Mouse (Mus musculus) myocyte (in vitro differentiated cells): ENCODE results near the gene Shbg. TPM values are rescaled to one million over a fixed set of nuclear protein-coding genes. Genes with fewer than 3 reads are reported as not detected.

Experiments
- H3K27me3 ChIP-seq: one replicate; pipeline ENCODE4 v1.6.1; 2011; ENCODE audit not compliant: control insufficient read depth, insufficient read depth, insufficient read length
- H3K36me3 ChIP-seq: one replicate; pipeline ENCODE4 v1.6.1; 2011; ENCODE audit not compliant: control insufficient read depth, insufficient read depth
- H3K4me2 ChIP-seq: one replicate; pipeline ENCODE4 v1.6.1; 2011; ENCODE audit warnings: low read depth, control low read depth
- H3K4me3 ChIP-seq: one replicate; pipeline ENCODE4 v1.5.1; 2011; ENCODE audit warnings: mild to moderate bottlenecking, control low read depth, moderate library complexity
- H3K79me2 ChIP-seq: one replicate; pipeline ENCODE4 v1.6.1; 2011; ENCODE audit not compliant: control insufficient read depth, insufficient read depth
- H3ac ChIP-seq: one replicate; pipeline ENCODE4 v1.6.1; 2011; ENCODE audit not compliant: control insufficient read depth, insufficient read length
- CEBPB ChIP-seq: IDR thresholded peaks from 2 replicates; pipeline ENCODE4 v1.6.1; 2011; ENCODE audit warnings: mild to moderate bottlenecking, moderate library complexity; ENCODE audit not compliant: poor library complexity, insufficient read depth, severe bottlenecking
- E2F4 ChIP-seq: IDR thresholded peaks from one replicate; pipeline ENCODE4 v1.6.1; 2011; ENCODE audit warnings: mild to moderate bottlenecking, control low read depth, moderate library complexity; ENCODE audit not compliant: insufficient read depth
- MAX ChIP-seq: IDR thresholded peaks from one replicate; pipeline ENCODE4 v1.6.1; 2011; ENCODE audit warnings: low read depth, mild to moderate bottlenecking, control low read depth
- MYOD1 ChIP-seq, 3 experiments: IDR thresholded peaks; one replicate each; pipeline ENCODE4 v1.6.1; 2011; ENCODE audit warnings: control low read depth in 2 of 3, low read depth in 2 of 3, mild to moderate bottlenecking in 2 of 3, moderate library complexity in 1 of 3; ENCODE audit not compliant: insufficient read length in 2 of 3, control insufficient read depth in 1 of 3
- MYOG ChIP-seq, 3 experiments: IDR thresholded peaks; one replicate each; pipeline ENCODE4 v1.6.1; 2011; ENCODE audit warnings: control low read depth in 2 of 3, low read depth in 2 of 3, mild to moderate bottlenecking in 2 of 3; ENCODE audit not compliant: insufficient read length in 2 of 3, control insufficient read depth in 1 of 3, insufficient read depth in 1 of 3
- POLR2A ChIP-seq: IDR thresholded peaks from one replicate; pipeline ENCODE4 v1.6.1; 2011; ENCODE audit warnings: low read depth, mild to moderate bottlenecking, control low read depth, moderate library complexity; ENCODE audit not compliant: insufficient read length
- POLR2AphosphoS2 ChIP-seq: IDR thresholded peaks from one replicate; pipeline ENCODE4 v1.6.1; 2011; ENCODE audit warnings: low read depth, control low read depth; ENCODE audit not compliant: insufficient read length
- REST ChIP-seq: IDR thresholded peaks from one replicate; pipeline ENCODE4 v1.6.1; 2011; ENCODE audit warnings: mild to moderate bottlenecking, control low read depth, moderate library complexity; ENCODE audit not compliant: insufficient read depth, insufficient read length
- SRF ChIP-seq: IDR thresholded peaks from one replicate; pipeline ENCODE4 v1.6.1; 2011; ENCODE audit warnings: low read depth; ENCODE audit not compliant: control insufficient read depth, insufficient read length
- TCF12 ChIP-seq: IDR thresholded peaks from one replicate; pipeline ENCODE4 v1.6.1; 2011; ENCODE audit warnings: mild to moderate bottlenecking, control low read depth; ENCODE audit not compliant: poor library complexity, insufficient read depth, severe bottlenecking
- TCF3 ChIP-seq: IDR thresholded peaks from one replicate; pipeline ENCODE4 v1.6.1; 2011; ENCODE audit warnings: low read depth, control low read depth; ENCODE audit not compliant: insufficient read length
- USF1 ChIP-seq: IDR thresholded peaks from one replicate; pipeline ENCODE4 v1.6.1; 2011; ENCODE audit warnings: low read depth, mild to moderate bottlenecking, control low read depth, moderate library complexity
- polyA plus RNA-seq: library from polyadenylated mRNA; unstranded; fragments of >200 nt; fragmentation: generic; extraction: Trizol; gene quantifications from one replicate; pipeline ENCODE4 v1.2.1, GENCODE M21; 2012; ENCODE audit warnings: missing spikeins

Shbg gene
- polyA plus RNA-seq, 1 experiment, result 0.05 TPM

GRCm38 (mm10) chr11:69645860-69646259 lies 28.2 kb upstream of the Shbg start:
- H3K27me3 ChIP-seq, result no peaks in the 10 kb centered on the region
- H3K4me3 ChIP-seq, result no peak overlapping the region
- H3K79me2 ChIP-seq, result no peaks in the 10 kb centered on the region
- H3K36me3 ChIP-seq, result peaks cover 70% of the 10 kb centered on the region
- no peak overlapping the region for H3K4me2 ChIP-seq
- no peak overlapping the region for H3ac ChIP-seq
- TF ChIP-seq MYOG (IDR thresholded peaks at IDR 0.05; ENCODE audit: control insufficient read depth in 1 of 3, insufficient read depth in 1 of 3, insufficient read length in 2 of 3, low read depth in 2 of 3), result no peak
- TF ChIP-seq USF1, result no peak
- TF ChIP-seq TCF12, result no peak
- TF ChIP-seq REST, result no peak
- TF ChIP-seq TCF3, result no peak
- no peak for TF ChIP-seq POLR2A
- TF ChIP-seq POLR2AphosphoS2, result no peak
- no peak for TF ChIP-seq E2F4
- no peak for TF ChIP-seq MYOD1 (IDR thresholded peaks at IDR 0.05; ENCODE audit: control insufficient read depth in 1 of 3, insufficient read length in 2 of 3, low read depth in 2 of 3)

- H3K36me3 ChIP-seq, result peaks cover 15% of the 10 kb centered on the region
- peak overlapping the region; percentile 95 for H3K4me2 ChIP-seq
- TF ChIP-seq USF1 (no peak), MYOG (IDR thresholded peaks at IDR 0.05; ENCODE audit: control insufficient read depth in 1 of 3, insufficient read depth in 1 of 3, insufficient read length in 2 of 3, low read depth in 2 of 3) (no peak), MYOD1 (IDR thresholded peaks at IDR 0.05; ENCODE audit: control insufficient read depth in 1 of 3, insufficient read length in 2 of 3, low read depth in 2 of 3) (no peak), E2F4 (no peak), REST (no peak), MAX (no peak), SRF (no peak), POLR2AphosphoS2 (no peak), TCF3 (no peak), CEBPB (no peak), POLR2A (no peak), TCF12 (no peak)
- no peak overlapping the region for H3K4me3 ChIP-seq
- H3K27me3 ChIP-seq, result no peaks in the 10 kb centered on the region
- H3ac ChIP-seq, result no peak overlapping the region
- H3K79me2 ChIP-seq, result peaks cover 47% of the 10 kb centered on the region
Observed at GRCm38 (mm10) chr11:69635471-69635870, 17.8 kb upstream of the Shbg start.

GRCm38 (mm10) chr11:69633128-69633866 lies 15.6 kb upstream of the Shbg start:
- peak overlapping the region; percentile 34 for H3ac ChIP-seq
- H3K4me2 ChIP-seq, result peak overlapping the region; percentile 95
- peak in 1 of 3 experiments; percentile 38 for TF ChIP-seq MYOD1 (IDR thresholded peaks at IDR 0.05; ENCODE audit: control insufficient read depth in 1 of 3, insufficient read length in 2 of 3, low read depth in 2 of 3)
- TF ChIP-seq TCF12, result no peak
- TF ChIP-seq POLR2AphosphoS2, result no peak
- TF ChIP-seq SRF, result no peak
- no peak for TF ChIP-seq POLR2A
- no peak for TF ChIP-seq MAX
- peak in 1 of 3 experiments; percentile 12 for TF ChIP-seq MYOG (IDR thresholded peaks at IDR 0.05; ENCODE audit: control insufficient read depth in 1 of 3, insufficient read depth in 1 of 3, insufficient read length in 2 of 3, low read depth in 2 of 3)
- no peak for TF ChIP-seq TCF3
- no peak for TF ChIP-seq CEBPB
- no peak for TF ChIP-seq USF1
- TF ChIP-seq E2F4, result no peak
- TF ChIP-seq REST, result no peak
- peak overlapping the region; percentile 58 for H3K4me3 ChIP-seq
- H3K27me3 ChIP-seq, result no peaks in the 10 kb centered on the region
- H3K79me2 ChIP-seq, result peaks cover 47% of the 10 kb centered on the region
- no peaks in the 10 kb centered on the region for H3K36me3 ChIP-seq

GRCm38 (mm10) chr11:69632284-69633089 lies 14.8 kb upstream of the Shbg start, which contains the start of gene Fxr2:
Gene Fxr2, plus strand, starts transcription at chr11:69632990.
- H3K27me3 ChIP-seq, result no peaks in the 10 kb centered on the region
- peak within 1 kb of the TSS; percentile 95 for H3K4me2 ChIP-seq
- peak within 1 kb of the TSS; percentile 34 for H3ac ChIP-seq
- peaks cover 43% of the 10 kb centered on the region for H3K79me2 ChIP-seq
- TF ChIP-seq TCF12 (no peak), E2F4 (no peak), POLR2A (peak; percentile 85), TCF3 (no peak), POLR2AphosphoS2 (peak; percentile 89)
- H3K4me3 ChIP-seq, result peak within 1 kb of the TSS; percentile 58
- no peaks in the 10 kb centered on the region for H3K36me3 ChIP-seq
